17 mouse cellular contexts compared by ENCODE assay signal in genomic region chr11:87665658-87666057, GRCm38 (mm10). TPM values are rescaled to one million over a fixed set of nuclear protein-coding genes. Genes with fewer than 3 reads are reported as not detected.
DNase-seq lines count a peak whose midpoint lies in the region; ATAC-seq and TF ChIP-seq lines count a peak whose summit lies in the region.
"Had no signal": no experiment of that assay in that cellular context is flagged by ENCODE, and none has a peak within 500 bp of the region (broad histone marks: within the 10 kb centered on the region; RNA-seq: fewer than 3 reads in every experiment).

No protein-coding gene starts in this region.

- peaks cover 9% of the 10 kb centered on the region for H3K27me3 ChIP-seq in embryonic facial prominence, embryonic 12.5 days
- peaks cover 24% of the 10 kb centered on the region for H3K27me3 ChIP-seq in embryonic facial prominence, embryonic 10.5 days (replicated peaks; ENCODE audit: low read depth, poor library complexity, severe bottlenecking)
- peaks cover 6% of the 10 kb centered on the region; the same call in 1 of the 2 replicates for H3K27me3 ChIP-seq in limb, embryonic 14.5 days (ENCODE audit: control insufficient read depth, insufficient read depth, low read length)
- no peaks in the 10 kb centered on the region for H3K27me3 ChIP-seq in stomach, embryonic 14.5 days (ENCODE audit: control insufficient read depth, insufficient read depth, low read length)

- H3K9me3 ChIP-seq in embryonic facial prominence, embryonic 12.5 days: no peaks in the 10 kb centered on the region
- H3K9me3 ChIP-seq in embryonic facial prominence, embryonic 10.5 days: no peaks in the 10 kb centered on the region
- no peaks in the 10 kb centered on the region for H3K9me3 ChIP-seq in limb, embryonic 14.5 days (ENCODE audit: control insufficient read depth, low read length)
- H3K9me3 ChIP-seq in stomach, embryonic 14.5 days (ENCODE audit: control insufficient read depth, low read depth, low read length): no peaks in the 10 kb centered on the region
- H3K9me3 ChIP-seq: hindbrain, embryonic 13.5 days; limb, embryonic 12.5 days had no signal

- no peaks in the 10 kb centered on the region for H3K36me3 ChIP-seq in embryonic facial prominence, embryonic 12.5 days
- H3K36me3 ChIP-seq in embryonic facial prominence, embryonic 10.5 days (replicated peaks): no peaks in the 10 kb centered on the region
- no peaks in the 10 kb centered on the region for H3K36me3 ChIP-seq in limb, embryonic 14.5 days (ENCODE audit: control insufficient read depth, insufficient read depth, low read length)
- H3K36me3 ChIP-seq in stomach, embryonic 14.5 days (ENCODE audit: control insufficient read depth, insufficient read depth, low read length): no peaks in the 10 kb centered on the region
- H3K36me3 ChIP-seq: hindbrain, embryonic 13.5 days; limb, embryonic 12.5 days had no signal

- no peak overlapping the region for H3K9ac ChIP-seq in embryonic facial prominence, embryonic 12.5 days
- H3K9ac ChIP-seq in limb, embryonic 14.5 days (ENCODE audit: low read depth, low read length, severe bottlenecking): no peak overlapping the region
- peak overlapping the region; percentile 30; the same call in 1 of the 2 replicates for H3K9ac ChIP-seq in stomach, embryonic 14.5 days (replicated peaks; ENCODE audit: low read depth, low read length)
- H3K9ac ChIP-seq: hindbrain, embryonic 13.5 days; limb, embryonic 12.5 days had no signal

- ATAC-seq in embryonic facial prominence, embryonic 12.5 days (ENCODE audit: insufficient number of reproducible peaks, insufficient read depth, low FRiP score, low TSS enrichment): no peak
- no peak for ATAC-seq in limb, embryonic 14.5 days (ENCODE audit: low FRiP score, low read depth)
- ATAC-seq in stomach, embryonic 14.5 days (ENCODE audit: insufficient number of reproducible peaks, insufficient read depth, low FRiP score, low read depth): no peak

- H3K4me3 ChIP-seq in embryonic facial prominence, embryonic 12.5 days: no peak overlapping the region
- no peak overlapping the region for H3K4me3 ChIP-seq in embryonic facial prominence, embryonic 10.5 days
- H3K4me3 ChIP-seq in lung, adult 2 months (replicated peaks; ENCODE audit: extremely low read depth, low read depth, low read length): peak overlapping the region; percentile 13
- peak overlapping the region; percentile 16 for H3K4me3 ChIP-seq in limb, embryonic 14.5 days (replicated peaks; ENCODE audit: low read length)
- peak overlapping the region; percentile 30 for H3K4me3 ChIP-seq in stomach, embryonic 14.5 days (ENCODE audit: low read depth, low read length)
- H3K4me3 ChIP-seq: hindbrain, embryonic 13.5 days; limb, embryonic 12.5 days; myocyte had no signal

- no peak for TF ChIP-seq POLR2A in lung, adult 2 months (IDR thresholded peaks at IDR 0.05; ENCODE audit: borderline replicate concordance, extremely low read depth, low read depth, low read length)
- no peak for TF ChIP-seq POLR2A in limb, embryonic 14.5 days (IDR thresholded peaks at IDR 0.05; ENCODE audit: borderline replicate concordance, extremely low read depth, insufficient read depth, insufficient read length)

- peak overlapping the region; percentile 22; the same call in 1 of the 2 replicates for H3K4me2 ChIP-seq in embryonic facial prominence, embryonic 12.5 days (replicated peaks)
- H3K4me2 ChIP-seq in limb, embryonic 14.5 days (replicated peaks; ENCODE audit: low read depth, low read length, severe bottlenecking): 0 out of 2 replicates have a peak overlapping the region, but pooled peaks have one; percentile 21
- peak overlapping the region; percentile 31 for H3K4me2 ChIP-seq in stomach, embryonic 14.5 days (replicated peaks; ENCODE audit: low read depth, low read length)
- H3K4me2 ChIP-seq: hindbrain, embryonic 13.5 days; midbrain, embryonic 11.5 days had no signal

- no peak for DNase-seq in embryonic facial prominence, embryonic 10.5 days (ENCODE audit: low spot score)
- no peak for DNase-seq in lung, adult 2 months
- DNase-seq in lung, postnatal 36 days: no peak
- DNase-seq in limb, embryonic 14.5 days (ENCODE audit: low spot score): no peak
- DNase-seq in cerebellum, postnatal 14 days: no peak
- no peak for DNase-seq in left cerebral cortex, adult 9 months (ENCODE audit: low spot score in 2 of 2)
- DNase-seq: adrenal gland, postnatal 10 days; cerebellum, adult 8-10 months; embryo, embryonic 11 days; right cerebral cortex, postnatal 25 days; thymus, postnatal 36 days had no signal

- H3K27ac ChIP-seq in embryonic facial prominence, embryonic 12.5 days: no peak overlapping the region
- no peak overlapping the region for H3K27ac ChIP-seq in embryonic facial prominence, embryonic 10.5 days (replicated peaks)
- H3K27ac ChIP-seq in limb, embryonic 14.5 days (replicated peaks; ENCODE audit: low read depth, low read length): no peak overlapping the region
- H3K27ac ChIP-seq in stomach, embryonic 14.5 days (ENCODE audit: low read length): no peak overlapping the region
- H3K27ac ChIP-seq: hindbrain, embryonic 13.5 days; limb, embryonic 12.5 days had no signal

- WGBS in embryonic facial prominence, embryonic 12.5 days: 76% methylated on average over 2 of the region's 2 CpGs
- 88% methylated on average over 2 of the region's 2 CpGs for WGBS in embryonic facial prominence, embryonic 10.5 days
- WGBS in lung, adult 2 months: 59% methylated on average over 2 of the region's 2 CpGs
- WGBS in limb, embryonic 14.5 days: 71% methylated on average over 2 of the region's 2 CpGs
- 75% methylated on average over 2 of the region's 2 CpGs for WGBS in stomach, embryonic 14.5 days

- no peak for TF ChIP-seq CTCF in lung, adult 2 months (IDR thresholded peaks at IDR 0.05; ENCODE audit: insufficient read depth, low read length)

- H3K4me1 ChIP-seq in embryonic facial prominence, embryonic 12.5 days: no peaks in the 10 kb centered on the region
- H3K4me1 ChIP-seq in embryonic facial prominence, embryonic 10.5 days: peaks cover 6% of the 10 kb centered on the region; the same call in 1 of the 2 replicates
- H3K4me1 ChIP-seq in lung, adult 2 months (ENCODE audit: control insufficient read depth, insufficient read depth, low read length): peaks cover 3% of the 10 kb centered on the region
- no peaks in the 10 kb centered on the region for H3K4me1 ChIP-seq in limb, embryonic 14.5 days (ENCODE audit: control insufficient read depth, insufficient read depth, low read length)
- no peaks in the 10 kb centered on the region for H3K4me1 ChIP-seq in stomach, embryonic 14.5 days (ENCODE audit: control insufficient read depth, insufficient read depth, low read length)

RNA-seq across cellular contexts. Expression of gene Rnf43, which starts 3.1 kb away (rescaled TPM):
- polyA plus RNA-seq in embryonic facial prominence, embryonic 12.5 days (2016; fragmentation: Nextera tagmentation; extraction: Ambion mirVana): 4.5 and 5.5 TPM in 2 replicates
- 3.2 and 3.3 TPM in 2 replicates for polyA plus RNA-seq in embryonic facial prominence, embryonic 10.5 days (2016; fragmentation: Nextera tagmentation; extraction: Ambion mirVana)
- polyA plus RNA-seq in lung, adult 2 months (2012; rRNA removed): 10.5 and 12.6 TPM in 2 replicates
- polyA plus RNA-seq in limb, embryonic 14.5 days (2012; rRNA removed): 4.7 and 4.9 TPM in 2 replicates
- 6.5 and 9.5 TPM in 2 replicates for polyA plus RNA-seq in limb, embryonic 14.5 days (2014; fragmentation: Nextera tagmentation; extraction: Ambion mirVana)
- polyA plus RNA-seq in stomach, embryonic 14.5 days (2014; fragmentation: Nextera tagmentation; extraction: Ambion mirVana): 19.7 and 20.2 TPM in 2 replicates
- polyA plus RNA-seq: myocyte had no signal

RNA-seq across cellular contexts. Expression of gene Hsf5, which starts 48.7 kb away (rescaled TPM):
- polyA plus RNA-seq in embryonic facial prominence, embryonic 12.5 days (2016; fragmentation: Nextera tagmentation; extraction: Ambion mirVana): 0.31 and 0.51 TPM in 2 replicates
- polyA plus RNA-seq in embryonic facial prominence, embryonic 10.5 days (2016; fragmentation: Nextera tagmentation; extraction: Ambion mirVana): 0.27 and 0.41 TPM in 2 replicates
- polyA plus RNA-seq in lung, adult 2 months (2012; rRNA removed): 0.02 TPM in 1 of 2 replicates, not detected in the other
- 0.15 and 0.26 TPM in 2 replicates for polyA plus RNA-seq in limb, embryonic 14.5 days (2012; rRNA removed)
- 0.21 and 0.25 TPM in 2 replicates for polyA plus RNA-seq in limb, embryonic 14.5 days (2014; fragmentation: Nextera tagmentation; extraction: Ambion mirVana)
- 0.21 and 0.41 TPM in 2 replicates for polyA plus RNA-seq in stomach, embryonic 14.5 days (2014; fragmentation: Nextera tagmentation; extraction: Ambion mirVana)
- polyA plus RNA-seq: myocyte had no signal

Comparison
In these comparisons a context has a peak if more than half of its experiments do, and no peak if none do; other contexts are left out.
1. H3K4me3 ChIP-seq: peak in lung, adult 2 months (single experiment), limb, embryonic 14.5 days (single experiment) and stomach, embryonic 14.5 days (single experiment); none in embryonic facial prominence, embryonic 12.5 days (single experiment) and embryonic facial prominence, embryonic 10.5 days (single experiment).
2. Peak in every context shown above with its lines, with median percentiles within 50 percentile points of each other: H3K4me2 ChIP-seq.